ENCODE assay signal across 12 mouse cellular contexts in the genomic region with DNA sequence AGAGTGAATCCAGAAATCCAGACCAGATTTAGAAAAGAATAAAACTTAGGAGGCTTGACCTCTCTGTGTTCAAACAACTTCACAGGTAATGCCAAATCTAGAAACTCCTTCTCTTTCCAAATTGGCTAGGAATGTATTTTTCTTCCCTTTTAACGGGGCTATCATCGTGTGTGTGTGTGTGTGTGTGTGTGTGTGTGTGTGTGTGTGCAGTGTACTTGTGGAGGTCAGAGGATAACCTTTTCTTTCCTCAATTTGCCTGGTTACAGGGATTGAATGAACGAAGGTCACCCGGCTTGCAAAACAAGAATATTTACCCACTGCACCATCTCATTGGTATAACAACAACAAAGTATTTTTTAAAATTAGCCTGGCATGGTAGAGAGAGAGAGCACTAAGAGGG. TPM values are rescaled to one million over a fixed set of nuclear protein-coding genes. Genes with fewer than 3 reads are reported as not detected.
DNase-seq lines count a peak whose midpoint lies in the region; ATAC-seq lines count a peak whose summit lies in the region.
"Had no signal": no experiment of that assay in that cellular context is flagged by ENCODE, and none has a peak within 500 bp of the region (broad histone marks: within the 10 kb centered on the region; RNA-seq: fewer than 3 reads in every experiment).

No protein-coding gene starts in this region.

- no peaks in the 10 kb centered on the region for H3K36me3 ChIP-seq in heart, embryonic 15.5 days
- H3K36me3 ChIP-seq in lung, embryonic 16.5 days (ENCODE audit: control insufficient read depth, insufficient read depth, low read length) = no peaks in the 10 kb centered on the region
- no peaks in the 10 kb centered on the region for H3K36me3 ChIP-seq in intestine, embryonic 16.5 days (ENCODE audit: control insufficient read depth, insufficient read depth, low read length)
- no peaks in the 10 kb centered on the region for H3K36me3 ChIP-seq in stomach, embryonic 15.5 days

- H3K9ac ChIP-seq in heart, embryonic 15.5 days = no peak overlapping the region
- no peak overlapping the region; the same call in 1 of the 2 replicates for H3K9ac ChIP-seq in lung, embryonic 16.5 days (ENCODE audit: low read length)
- no peak overlapping the region for H3K9ac ChIP-seq in intestine, embryonic 16.5 days (ENCODE audit: low read depth, low read length)
- H3K9ac ChIP-seq in stomach, embryonic 15.5 days = no peak overlapping the region

- no peak for ATAC-seq in heart, embryonic 15.5 days (replicated peaks; ENCODE audit: insufficient number of reproducible peaks, insufficient read depth, low FRiP score, low read depth)
- ATAC-seq in lung, embryonic 16.5 days (ENCODE audit: low read depth) = no peak
- no peak for ATAC-seq in intestine, embryonic 16.5 days
- ATAC-seq in stomach, embryonic 15.5 days (ENCODE audit: insufficient read depth, low FRiP score, low read depth) = no peak
- ATAC-seq: CD4-positive, CD25-positive, alpha-beta regulatory T cell, adult 4 months; Patski had no signal

- no peaks in the 10 kb centered on the region for H3K27me3 ChIP-seq in heart, embryonic 15.5 days
- H3K27me3 ChIP-seq in lung, embryonic 16.5 days (ENCODE audit: control insufficient read depth, insufficient read depth, low read depth, low read length) = no peaks in the 10 kb centered on the region
- H3K27me3 ChIP-seq in intestine, embryonic 16.5 days (replicated peaks; ENCODE audit: control insufficient read depth, insufficient read depth, low read length) = no peaks in the 10 kb centered on the region
- no peaks in the 10 kb centered on the region for H3K27me3 ChIP-seq in stomach, embryonic 15.5 days (replicated peaks)
- H3K27me3 ChIP-seq: Patski had no signal

- no peaks in the 10 kb centered on the region for H3K9me3 ChIP-seq in heart, embryonic 15.5 days (replicated peaks)
- H3K9me3 ChIP-seq in lung, embryonic 16.5 days (ENCODE audit: control insufficient read depth, low read length) = no peaks in the 10 kb centered on the region
- 0 out of 2 replicates have a peak, but pooled peaks cover 3% of the 10 kb centered on the region for H3K9me3 ChIP-seq in intestine, embryonic 16.5 days (ENCODE audit: control insufficient read depth, low read length)
- H3K9me3 ChIP-seq in stomach, embryonic 15.5 days = no peaks in the 10 kb centered on the region

- peak overlapping the region; percentile 95; the same call in 1 of the 2 replicates for H3K4me2 ChIP-seq in heart, embryonic 15.5 days
- H3K4me2 ChIP-seq in lung, embryonic 16.5 days (ENCODE audit: low read depth, low read length) = peak overlapping the region; percentile 93
- peak overlapping the region; percentile 95 for H3K4me2 ChIP-seq in intestine, embryonic 16.5 days (ENCODE audit: low read depth, low read length)
- H3K4me2 ChIP-seq in stomach, embryonic 15.5 days = peak overlapping the region; percentile 87; the same call in 1 of the 2 replicates

- DNase-seq in heart, postnatal 14 days = no peak
- DNase-seq in lung, postnatal 14 days = no peak
- DNase-seq in urinary bladder, postnatal 36 days (ENCODE audit: low spot score in 2 of 2) = no peak
- DNase-seq: adrenal gland, postnatal 10 days; cerebellum, adult 11 months; spleen, adult 18-20 months had no signal

- no peak overlapping the region for H3K4me3 ChIP-seq in heart, embryonic 15.5 days
- H3K4me3 ChIP-seq in lung, embryonic 16.5 days (ENCODE audit: low read length) = no peak overlapping the region; the same call in 1 of the 2 replicates
- H3K4me3 ChIP-seq in intestine, embryonic 16.5 days (ENCODE audit: low read length) = no peak overlapping the region; the same call in 1 of the 2 replicates
- no peak overlapping the region for H3K4me3 ChIP-seq in stomach, embryonic 15.5 days (replicated peaks)

- H3K27ac ChIP-seq in heart, embryonic 15.5 days = no peak overlapping the region
- H3K27ac ChIP-seq in lung, embryonic 16.5 days (ENCODE audit: low read length) = no peak overlapping the region
- H3K27ac ChIP-seq in intestine, embryonic 16.5 days (ENCODE audit: low read length) = no peak overlapping the region
- H3K27ac ChIP-seq in stomach, embryonic 15.5 days = no peak overlapping the region

- intact Hi-C loops in heart, postnatal 14 days (cut with DNase I) = no loop called here

- WGBS in heart, embryonic 15.5 days = 70% methylated on average over 4 of the region's 4 CpGs
- 45% methylated on average over 4 of the region's 4 CpGs for WGBS in lung, embryonic 16.5 days
- WGBS in intestine, embryonic 16.5 days = 82% methylated on average over 4 of the region's 4 CpGs
- 62% methylated on average over 4 of the region's 4 CpGs for WGBS in stomach, embryonic 15.5 days

- H3K4me1 ChIP-seq in heart, embryonic 15.5 days (replicated peaks) = peaks cover 10% of the 10 kb centered on the region
- H3K4me1 ChIP-seq in lung, embryonic 16.5 days (replicated peaks; ENCODE audit: control insufficient read depth, insufficient read depth, low read length) = peaks cover 12% of the 10 kb centered on the region
- H3K4me1 ChIP-seq in intestine, embryonic 16.5 days (ENCODE audit: control insufficient read depth, insufficient read depth, low read length) = 0 out of 2 replicates have a peak, but pooled peaks cover 2% of the 10 kb centered on the region
- H3K4me1 ChIP-seq in stomach, embryonic 15.5 days = no peaks in the 10 kb centered on the region

RNA-seq across cellular contexts. Expression of gene Cd302, which starts 1.7 kb away (rescaled TPM):
- 16.5 and 18.2 TPM in 2 replicates for polyA plus RNA-seq in heart, embryonic 15.5 days (2015; fragmentation: Nextera tagmentation; extraction: Ambion mirVana)
- total RNA-seq in heart, postnatal 14 days (2021) = 10 to 100 TPM; 11.0 to 11.7 TPM
- 49.5 and 50.3 TPM in 2 replicates for polyA plus RNA-seq in lung, embryonic 16.5 days (2015; fragmentation: Nextera tagmentation; extraction: Ambion mirVana)
- polyA plus RNA-seq in intestine, embryonic 16.5 days (2015; fragmentation: Nextera tagmentation; extraction: Ambion mirVana) = 39.5 and 41.2 TPM in 2 replicates
- polyA plus RNA-seq in stomach, embryonic 15.5 days (2015; fragmentation: Nextera tagmentation; extraction: Ambion mirVana) = 34.8 and 39.6 TPM in 2 replicates
